Mouse (Mus musculus) hindbrain, postnatal 0 days (tissue): ENCODE data around the gene Tdrd6. TPM values are rescaled to one million over a fixed set of nuclear protein-coding genes. Genes with fewer than 3 reads are reported as not detected.

Source experiments
- ATAC-seq: fragments of 200-750 bp; cut with Nextera tagmentation; 2 replicates; pipeline ENCODE4 v1.8.0; 2017; ENCODE audit warnings: mild to moderate bottlenecking, moderate TSS enrichment, moderate library complexity
- DNase-seq: peaks from one replicate; pipeline ENCODE4 v3.0.0-alpha.2; 2015; ENCODE audit warnings: low spot score
- H3K27ac ChIP-seq: fragments of 300-500 bp; sonication (generic); 2 replicates; pipeline ENCODE4 v1.5.1; 2014; ENCODE audit warnings: mild to moderate bottlenecking
- H3K27me3 ChIP-seq: fragments of 300-500 bp; sonication (generic); 2 replicates; pipeline ENCODE4 v1.6.1; 2014; ENCODE audit warnings: low read length, mixed read lengths; ENCODE audit not compliant: insufficient read depth
- H3K36me3 ChIP-seq: fragments of 300-500 bp; sonication (generic); 2 replicates; pipeline ENCODE4 v1.6.1; 2014; ENCODE audit warnings: low read length, mixed read lengths; ENCODE audit not compliant: insufficient read depth
- H3K4me1 ChIP-seq: fragments of 300-500 bp; sonication (generic); 2 replicates; pipeline ENCODE4 v1.6.1; 2014; ENCODE audit warnings: antibody characterized with exemption, low read length, mixed read lengths; ENCODE audit not compliant: insufficient read depth
- H3K4me2 ChIP-seq: fragments of 300-500 bp; sonication (generic); 2 replicates; pipeline ENCODE4 v1.6.1; 2014; ENCODE audit warnings: low read depth, mild to moderate bottlenecking, low read length, moderate library complexity, mixed read lengths
- H3K4me3 ChIP-seq: fragments of 300-500 bp; sonication (generic); 2 replicates; pipeline ENCODE4 v1.5.1; 2014; ENCODE audit warnings: low read length
- H3K9ac ChIP-seq: fragments of 300-500 bp; sonication (generic); replicated peaks from 2 replicates; pipeline ENCODE4 v1.6.1; 2014; ENCODE audit warnings: mild to moderate bottlenecking, low read length, moderate library complexity, mixed read lengths
- H3K9me3 ChIP-seq: fragments of 300-500 bp; sonication (generic); 2 replicates; pipeline ENCODE4 v1.6.1; 2016; ENCODE audit warnings: low read length, mixed read lengths
- CTCF ChIP-seq: IDR thresholded peaks from 2 replicates; pipeline ENCODE4 v1.5.1; 2016; ENCODE audit warnings: antibody characterized with exemption, control low read depth, low read depth
- WGBS: fragments of 180-500 bp; shearing (Covaris S2); extraction: QIAGEN DNeasy Blood & Tissue Kit; methylation state at CpG from one replicate; pipeline ENCODE4 v1.1.7; 2014; 5-methylcytosine and 5-hydroxymethylcytosine counted together
- polyA plus RNA-seq: library from polyadenylated mRNA; unstranded; fragments of >200 nt; fragmentation: Nextera tagmentation; extraction: Ambion mirVana; gene quantifications from 2 replicates; pipeline ENCODE4 v1.2.1, GENCODE M21; 2015
- total RNA-seq: library from RNA; depleted of rRNA; stranded (reverse); fragments of >200 nt; gene quantifications from 2 replicates; pipeline ENCODE4 v1.2.3, GENCODE M21; 2014; rRNA removed

The Tdrd6 gene
- total and polyA plus RNA-seq, 2 experiments from 2014 or later, result 0.79 to 1.6 TPM

GRCm38 (mm10) chr17:43580456-43580855 is 49.6 kb downstream of the Tdrd6 start:
- TF ChIP-seq CTCF, result no peak
- WGBS, result 33% methylated on average over 3 of the region's 3 CpGs
- no peak overlapping the region for H3K4me3 ChIP-seq
- H3K27ac ChIP-seq, result peak overlapping the region; percentile 60; the same call in 1 of the 2 replicates
- H3K9me3 ChIP-seq, result no peaks in the 10 kb centered on the region
- ATAC-seq (no peak), DNase-seq (no peak)
- peak overlapping the region; percentile 39 for H3K4me2 ChIP-seq
- H3K36me3 ChIP-seq, result no peaks in the 10 kb centered on the region
- peaks cover 4% of the 10 kb centered on the region; the same call in 1 of the 2 replicates for H3K4me1 ChIP-seq
- no peaks in the 10 kb centered on the region for H3K27me3 ChIP-seq
- H3K9ac ChIP-seq, result 0 out of 2 replicates have a peak overlapping the region, but pooled peaks have one; percentile 9

- Histone ChIP-seq H3K27ac (peak overlapping the region; percentile 54; the same call in 1 of the 2 replicates), H3K4me2 (no peak overlapping the region), H3K9ac (no peak overlapping the region), H3K9me3 (no peaks in the 10 kb centered on the region), H3K4me1 (no peaks in the 10 kb centered on the region), H3K36me3 (no peaks in the 10 kb centered on the region), H3K27me3 (no peaks in the 10 kb centered on the region), H3K4me3 (no peak overlapping the region)
- DNase-seq (peak; percentile 40), ATAC-seq (peak; percentile 79)
- WGBS, result 19% methylated on average over 3 of the region's 3 CpGs
- no peak for TF ChIP-seq CTCF
These were observed 56.5 kb downstream of the Tdrd6 start for GRCm38 (mm10) chr17:43573624-43574073.

GRCm38 (mm10) chr17:43569287-43569686 is 60.8 kb downstream of the Tdrd6 start:
- no peak for DNase-seq
- no peak for ATAC-seq
- Histone ChIP-seq H3K27ac (peak overlapping the region; percentile 36; the same call in 1 of the 2 replicates), H3K9ac (no peak overlapping the region; the same call in 1 of the 2 replicates), H3K36me3 (no peaks in the 10 kb centered on the region), H3K4me1 (0 out of 2 replicates have a peak, but pooled peaks cover 6% of the 10 kb centered on the region), H3K27me3 (no peaks in the 10 kb centered on the region), H3K4me3 (peak overlapping the region; percentile 45), H3K4me2 (peak overlapping the region; percentile 76), H3K9me3 (no peaks in the 10 kb centered on the region)
- 56% methylated on average over 7 of the region's 7 CpGs for WGBS
- no peak for TF ChIP-seq CTCF

DNA sequence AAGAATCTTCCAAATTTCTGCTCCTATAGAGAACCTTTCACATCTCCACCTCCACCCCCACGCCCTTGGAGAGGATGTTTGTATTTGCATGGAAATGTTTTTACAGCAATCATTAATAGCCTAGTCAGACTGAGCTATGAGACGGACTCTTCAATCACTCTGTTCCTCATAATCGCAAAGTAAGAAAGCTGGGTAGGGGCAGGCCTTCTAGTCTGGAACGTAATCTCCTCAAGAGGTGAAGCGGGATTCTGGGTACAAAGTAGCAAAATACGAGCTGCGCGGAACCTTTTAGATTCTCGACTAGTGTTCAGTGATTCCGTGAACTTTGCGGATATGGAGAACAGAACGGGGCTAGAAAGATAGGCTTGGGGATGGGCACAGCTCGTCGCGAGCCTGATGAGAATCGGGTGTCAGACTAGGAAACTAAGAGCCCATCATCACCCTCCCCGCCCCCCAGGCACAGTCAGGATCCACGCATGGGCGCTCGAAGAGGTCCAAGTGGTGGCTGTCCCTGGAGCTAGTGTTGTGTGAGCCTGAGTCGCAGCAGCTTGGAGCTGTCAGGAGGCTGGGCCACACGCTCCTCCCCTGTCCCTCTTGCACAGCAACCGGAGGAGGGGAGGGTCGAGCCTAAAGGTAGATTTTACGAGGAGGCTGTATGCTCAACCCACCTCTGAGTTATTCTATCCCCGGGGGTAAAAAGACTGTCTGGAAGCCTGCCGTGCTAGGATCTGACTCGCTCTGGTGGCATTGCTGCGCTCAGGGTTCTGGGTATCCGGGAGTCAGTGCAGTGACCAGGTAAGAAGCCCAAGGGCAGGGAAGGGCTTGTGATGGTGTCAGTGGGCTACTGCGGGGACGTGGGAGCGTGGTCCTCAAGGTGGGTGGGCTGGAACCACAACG is 61.9 kb downstream of the Tdrd6 start, which contains the start of gene Pla2g7:
Gene Pla2g7 (plus strand): TSS at position 107 of the 897 bp plus-strand sequence.
- ATAC-seq (peak; percentile 92), DNase-seq (peak; percentile 66)
- H3K4me2 ChIP-seq, result peak within 1 kb of the TSS; percentile 76
- H3K4me3 ChIP-seq, result peak within 1 kb of the TSS; percentile 45
- TF ChIP-seq CTCF, result no peak
- under 1% methylated on average over 34 of the region's 34 CpGs for WGBS
- no peaks in the 10 kb centered on the region for H3K9me3 ChIP-seq
- no peaks in the 10 kb centered on the region for H3K27me3 ChIP-seq
- peak within 1 kb of the TSS; percentile 77 for H3K27ac ChIP-seq
- peak within 1 kb of the TSS; percentile 59 for H3K9ac ChIP-seq
- no peaks in the 10 kb centered on the region for H3K36me3 ChIP-seq
- H3K4me1 ChIP-seq, result 0 out of 2 replicates have a peak, but pooled peaks cover 6% of the 10 kb centered on the region

DNA sequence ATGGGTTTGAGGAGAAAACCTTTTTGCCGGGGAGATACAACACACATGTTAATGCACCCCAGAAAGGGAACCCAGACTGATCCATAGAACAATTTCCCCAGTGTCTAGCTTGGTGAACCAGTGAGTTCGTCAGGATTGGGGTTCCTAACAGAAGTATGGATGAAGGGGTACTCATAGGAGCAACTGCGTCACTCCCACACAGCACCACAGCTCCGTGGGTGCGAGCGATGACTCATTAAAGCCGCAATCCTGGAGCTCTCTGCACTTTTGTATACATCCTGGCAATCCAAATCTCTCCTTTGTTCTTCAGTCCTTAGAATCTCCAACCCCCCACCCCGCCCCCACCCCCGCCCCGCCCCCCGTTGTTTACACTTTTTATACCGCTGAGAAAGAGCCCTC is 62.5 kb downstream of the Tdrd6 start:
- no peak for TF ChIP-seq CTCF
- ATAC-seq (peak; percentile 42; the same call in 1 of the 2 replicates), DNase-seq (no peak)

More for the DNA sequence above, 62.5 kb downstream of the Tdrd6 start:
- H3K4me3 ChIP-seq, result peak overlapping the region; percentile 45
- WGBS, result 8% methylated on average over 12 of the region's 12 CpGs
- no peaks in the 10 kb centered on the region for H3K27me3 ChIP-seq
- H3K4me2 ChIP-seq, result peak overlapping the region; percentile 76
- no peaks in the 10 kb centered on the region for H3K36me3 ChIP-seq
- H3K4me1 ChIP-seq, result 0 out of 2 replicates have a peak, but pooled peaks cover 6% of the 10 kb centered on the region
- no peaks in the 10 kb centered on the region for H3K9me3 ChIP-seq
- peak overlapping the region; percentile 77 for H3K27ac ChIP-seq
- peak overlapping the region; percentile 59 for H3K9ac ChIP-seq

Other genes with a start within 250 kb of the Tdrd6 start
- 0.43 TPM in 1 of 2 replicates, not detected in the other for gene Mep1a, start 127.5 kb downstream of the Tdrd6 start, total RNA-seq
- 0.13 and 0.15 TPM in 2 replicates for gene Mep1a, start 127.5 kb downstream of the Tdrd6 start, polyA plus RNA-seq
- gene Ankrd66, start 86.7 kb downstream of the Tdrd6 start, total RNA-seq, result 0.10 TPM in 1 of 2 replicates, not detected in the other
- 1.2 and 1.9 TPM in 2 replicates for gene Ankrd66, start 86.7 kb downstream of the Tdrd6 start, polyA plus RNA-seq
- gene Pla2g7, start 62.2 kb downstream of the Tdrd6 start, total RNA-seq, result 114 and 115 TPM in 2 replicates
- gene Pla2g7, start 62.2 kb downstream of the Tdrd6 start, polyA plus RNA-seq, result 313 and 342 TPM in 2 replicates
- 41.8 and 45.1 TPM in 2 replicates for gene Slc25a27, start 36.9 kb upstream of the Tdrd6 start, total RNA-seq
- gene Slc25a27, start 36.9 kb upstream of the Tdrd6 start, polyA plus RNA-seq, result 70.6 and 71.4 TPM in 2 replicates
- 1.2 and 1.9 TPM in 2 replicates for gene Cyp39a1, start 37.1 kb upstream of the Tdrd6 start, total RNA-seq
- 13.3 and 16.0 TPM in 2 replicates for gene Cyp39a1, start 37.1 kb upstream of the Tdrd6 start, polyA plus RNA-seq
- gene Rcan2, start 171.1 kb upstream of the Tdrd6 start, total RNA-seq, result 124 and 132 TPM in 2 replicates
- 86.4 and 102 TPM in 2 replicates for gene Rcan2, start 171.1 kb upstream of the Tdrd6 start, polyA plus RNA-seq